ENCODE assay signal across 9 mouse cellular contexts in genomic region chr2:118487806-118488205, GRCm38 (mm10). TPM values are rescaled to one million over a fixed set of nuclear protein-coding genes. Genes with fewer than 3 reads are reported as not detected.
DNase-seq lines count a peak whose midpoint lies in the region; ATAC-seq and TF ChIP-seq lines count a peak whose summit lies in the region.
"Had no signal": no experiment of that assay in that cellular context is flagged by ENCODE, and none has a peak within 500 bp of the region (broad histone marks: within the 10 kb centered on the region; RNA-seq: fewer than 3 reads in every experiment).

No protein-coding gene starts in this region.

- ATAC-seq in activated CD4-positive, CD25-positive, alpha-beta regulatory T cell, adult 4 months = no peak
- ATAC-seq in megakaryocyte, adult 5-6 weeks (ENCODE audit: poor library complexity, severe bottlenecking) = no peak

- no peak overlapping the region for H3K4me3 ChIP-seq in heart, adult 2 months
- H3K4me3 ChIP-seq: embryonic facial prominence, embryonic 15.5 days had no signal

- no peak overlapping the region for H3K9ac ChIP-seq in heart, adult 2 months (ENCODE audit: low read depth, low read length)
- H3K9ac ChIP-seq: embryonic facial prominence, embryonic 15.5 days had no signal

- peak in 1 of 2 experiments; percentile 41 for DNase-seq in heart, adult 2 months
- DNase-seq in heart, adult 11 months = no peak
- DNase-seq in CD4-positive helper T cell, adult 2 months (ENCODE audit: low read depth, low spot score) = peak; percentile 55
- DNase-seq in brain, embryonic 14.5 days (ENCODE audit: low read depth) = no peak
- peak; percentile 78 for DNase-seq in lung, postnatal 36 days
- DNase-seq in right cerebral cortex, postnatal 14 days = no peak

- peak; percentile 68 for TF ChIP-seq CTCF in heart, adult 2 months (IDR thresholded peaks at IDR 0.05)
- TF ChIP-seq CTCF in brain, embryonic 14.5 days (IDR thresholded peaks at IDR 0.05; ENCODE audit: borderline replicate concordance, extremely low read depth, insufficient read depth, insufficient read length) = peak; percentile 26; the same call in 1 of the 2 replicates

- no peaks in the 10 kb centered on the region for H3K27me3 ChIP-seq in heart, adult 2 months (ENCODE audit: control insufficient read depth, insufficient read depth, low read length)
- H3K27me3 ChIP-seq: embryonic facial prominence, embryonic 15.5 days had no signal

- TF ChIP-seq EP300 in heart, adult 2 months (IDR thresholded peaks at IDR 0.05; ENCODE audit: insufficient read depth, low read depth, low read length) = no peak

- no peak for TF ChIP-seq POLR2A in heart, adult 2 months (IDR thresholded peaks at IDR 0.05; ENCODE audit: insufficient read depth, low read depth, low read length)
- no peak for TF ChIP-seq POLR2A in brain, embryonic 14.5 days (IDR thresholded peaks at IDR 0.05; ENCODE audit: borderline replicate concordance, extremely low read depth, insufficient read depth, insufficient read length, poor library complexity, severe bottlenecking)

- intact Hi-C loops in heart, adult 2 months (cut with DNase I) = loop anchor here (1.0 to 10.0 kb wide), 5 partner anchors 59 to 397 kb away; partner anchors contain the start of gene Inafm2

- no peaks in the 10 kb centered on the region for H3K36me3 ChIP-seq in heart, adult 2 months (ENCODE audit: control insufficient read depth, insufficient read depth, low read length)
- H3K36me3 ChIP-seq: embryonic facial prominence, embryonic 15.5 days had no signal

- H3K4me1 ChIP-seq in heart, adult 2 months (ENCODE audit: control insufficient read depth, insufficient read depth, low read length) = peaks cover 16% of the 10 kb centered on the region

- H3K27ac ChIP-seq in heart, adult 2 months = no peak overlapping the region
- H3K27ac ChIP-seq: embryonic facial prominence, embryonic 15.5 days had no signal

- whole genome bisulfite sequencing in heart, adult 2 months = 77% methylated on average over 3 of the region's 3 CpGs

- no peaks in the 10 kb centered on the region for H3K79me2 ChIP-seq in heart, adult 2 months (replicated peaks; ENCODE audit: control insufficient read depth, insufficient read depth, low read length)

RNA-seq across cellular contexts. Expression of gene Srp14, which starts 8.3 kb away (rescaled TPM):
- total RNA-seq in heart, adult 2 months (2021) = 100 to 1,000 TPM; 116 to 129 TPM
- polyA plus RNA-seq in heart, adult 2 months (2012; rRNA removed) = 64.9 and 112 TPM in 2 replicates
- 195 and 222 TPM in 2 replicates for polyA plus RNA-seq in brain, embryonic 14.5 days (2012; rRNA removed)
- polyA plus RNA-seq in activated CD4-positive, CD25-positive, alpha-beta regulatory T cell, adult 4 months (2017; shearing (Covaris generic)) = 100 to 1,000 TPM; 294 to 327 TPM
- 160 and 173 TPM in 2 replicates for total RNA-seq in megakaryocyte, adult 5-6 weeks (2015)
- 181 and 193 TPM in 2 replicates for total RNA-seq in megakaryocyte, adult 5-6 weeks (2017)

Comparison
In these comparisons a context has a peak if more than half of its experiments do, and no peak if none do; other contexts are left out.
1. DNase-seq: peak in CD4-positive helper T cell, adult 2 months (single experiment) and lung, postnatal 36 days (single experiment); none in heart, adult 11 months (single experiment), brain, embryonic 14.5 days (single experiment) and right cerebral cortex, postnatal 14 days (single experiment).